Mouse (Mus musculus): ENCODE data around the gene Bet1l. TPM values are rescaled to one million over a fixed set of nuclear protein-coding genes. Genes with fewer than 3 reads are reported as not detected.

Gene Bet1l
- total RNA-seq, 2 experiments from 2014 or later = 23.0 to 25.2 TPM

- intact Hi-C loops (cut with DNase I) = no loop called here
Measured at GRCm38 (mm10) chr7:140860728-140861127, 3.4 kb upstream of the Bet1l start.

GRCm38 (mm10) chr7:140859997-140860396 lies 2.6 kb upstream of the Bet1l start:
- intact Hi-C loops (cut with DNase I) = loop anchor here (10.0 kb wide), 1 partner anchor 315 kb away; the partner anchor contains the start of gene Rnh1
- no peak for DNase-seq

More at GRCm38 (mm10) chr7:140860728-140861127, 3.4 kb upstream of the Bet1l start:
- DNase-seq = no peak

- no peak for DNase-seq
- intact Hi-C loops (cut with DNase I) = loop anchor here (10.0 kb wide), 1 partner anchor 316 kb away; the partner anchor contains the start of gene Rnh1
Measured at GRCm38 (mm10) chr7:140858746-140859145, 1.4 kb upstream of the Bet1l start.

GRCm38 (mm10) chr7:140856785-140857549 lies 410 bp downstream of the Bet1l start, which contains the start of gene Ric8a:
Ric8a (plus strand) TSS chr7:140856957.
- intact Hi-C loops (cut with DNase I) = loop anchor here (10.0 kb wide), 1 partner anchor 318 kb away; the partner anchor contains the start of gene Rnh1
- peak; percentile 85 for DNase-seq

GRCm38 (mm10) chr7:140855860-140856784 lies 1.3 kb downstream of the Bet1l start, which contains the start of gene Gm45785:
Gm45785 (minus strand) TSS chr7:140856331.
- intact Hi-C loops (cut with DNase I) = loop anchor here (10.0 kb wide), 1 partner anchor 319 kb away; the partner anchor contains the start of gene Rnh1
- peak; percentile 78 for DNase-seq

GRCm38 (mm10) chr7:140855181-140855580 lies 2.2 kb downstream of the Bet1l start:
- DNase-seq = no peak
- intact Hi-C loops (cut with DNase I) = loop anchor here (10.0 kb wide), 1 partner anchor 320 kb away; the partner anchor contains the start of gene Rnh1

GRCm38 (mm10) chr7:140854483-140854882 lies 2.9 kb downstream of the Bet1l start:
- DNase-seq = no peak
- intact Hi-C loops (cut with DNase I) = loop anchor here (10.0 kb wide), 1 partner anchor 320 kb away; the partner anchor contains the start of gene Rnh1

GRCm38 (mm10) chr7:140853386-140853785 lies 4.0 kb downstream of the Bet1l start:
- intact Hi-C loops (cut with DNase I) = loop anchor here (10.0 kb wide), 1 partner anchor 321 kb away; the partner anchor contains the start of gene Rnh1

GRCm38 (mm10) chr7:140851916-140852315 lies 5.5 kb downstream of the Bet1l start:
- no peak for DNase-seq
- intact Hi-C loops (cut with DNase I) = loop anchor here (10.0 kb wide), 1 partner anchor 323 kb away; the partner anchor contains the start of gene Rnh1

More at GRCm38 (mm10) chr7:140853386-140853785, 4.0 kb downstream of the Bet1l start:
- DNase-seq = no peak

GRCm38 (mm10) chr7:140848591-140848990 lies 8.8 kb downstream of the Bet1l start:
- intact Hi-C loops (cut with DNase I) = loop anchor here (5.0 kb wide), 1 partner anchor 59 kb away; no protein-coding TSS in a partner anchor
- DNase-seq = no peak

- DNase-seq = peak; percentile 54
- intact Hi-C loops (cut with DNase I) = loop anchor here (2.0 to 5.0 kb wide), 2 partner anchors 59 to 201 kb away; no protein-coding TSS in a partner anchor
Measured at GRCm38 (mm10) chr7:140847755-140848580, 9.4 kb downstream of the Bet1l start, which contains the start of gene Odf3. Odf3 (plus strand) TSS chr7:140847805.

GRCm38 (mm10) chr7:140846676-140847075 lies 10.7 kb downstream of the Bet1l start:
- intact Hi-C loops (cut with DNase I) = loop anchor here (2.0 to 5.0 kb wide), 2 partner anchors 61 to 202 kb away; no protein-coding TSS in a partner anchor
- DNase-seq = no peak

- DNase-seq = no peak
- intact Hi-C loops (cut with DNase I) = loop anchor here (2.0 to 5.0 kb wide), 2 partner anchors 62 to 203 kb away; no protein-coding TSS in a partner anchor
Measured at GRCm38 (mm10) chr7:140845683-140846082, 11.7 kb downstream of the Bet1l start.

- DNase-seq = peak; percentile 92
- intact Hi-C loops (cut with DNase I) = loop anchor here (5.0 kb wide), 1 partner anchor 62 kb away; no protein-coding TSS in a partner anchor
Measured at GRCm38 (mm10) chr7:140844905-140845665, 12.3 kb downstream of the Bet1l start, which contains the start of gene Scgb1c1. Scgb1c1 (plus strand) TSS chr7:140845547.

- DNase-seq = no peak
- intact Hi-C loops (cut with DNase I) = no loop called here
Measured at GRCm38 (mm10) chr7:140843806-140844205, 13.6 kb downstream of the Bet1l start.

- intact Hi-C loops (cut with DNase I) = no loop called here
- no peak for DNase-seq
Measured at GRCm38 (mm10) chr7:140840750-140841735, 16.3 kb downstream of the Bet1l start.

- intact Hi-C loops (cut with DNase I) = no loop called here
- no peak for DNase-seq
Measured at GRCm38 (mm10) chr7:140839556-140839955, 17.8 kb downstream of the Bet1l start.
